Mouse (Mus musculus): ENCODE measurements around the gene Zfp366. TPM values are rescaled to one million over a fixed set of nuclear protein-coding genes. Genes with fewer than 3 reads are reported as not detected.
A peak's percentile ranks its signal among the peaks of the same experiment; 100 is the strongest.

The Zfp366 gene
- total RNA-seq, 2 experiments from 2014 or later, result 13.4 to 16.9 TPM

- DNase-seq, result no peak
- intact Hi-C loops (cut with DNase I), result no loop called here
Measured at GRCm38 (mm10) chr13:99223917-99224316, 39.3 kb downstream of the Zfp366 start.

DNA sequence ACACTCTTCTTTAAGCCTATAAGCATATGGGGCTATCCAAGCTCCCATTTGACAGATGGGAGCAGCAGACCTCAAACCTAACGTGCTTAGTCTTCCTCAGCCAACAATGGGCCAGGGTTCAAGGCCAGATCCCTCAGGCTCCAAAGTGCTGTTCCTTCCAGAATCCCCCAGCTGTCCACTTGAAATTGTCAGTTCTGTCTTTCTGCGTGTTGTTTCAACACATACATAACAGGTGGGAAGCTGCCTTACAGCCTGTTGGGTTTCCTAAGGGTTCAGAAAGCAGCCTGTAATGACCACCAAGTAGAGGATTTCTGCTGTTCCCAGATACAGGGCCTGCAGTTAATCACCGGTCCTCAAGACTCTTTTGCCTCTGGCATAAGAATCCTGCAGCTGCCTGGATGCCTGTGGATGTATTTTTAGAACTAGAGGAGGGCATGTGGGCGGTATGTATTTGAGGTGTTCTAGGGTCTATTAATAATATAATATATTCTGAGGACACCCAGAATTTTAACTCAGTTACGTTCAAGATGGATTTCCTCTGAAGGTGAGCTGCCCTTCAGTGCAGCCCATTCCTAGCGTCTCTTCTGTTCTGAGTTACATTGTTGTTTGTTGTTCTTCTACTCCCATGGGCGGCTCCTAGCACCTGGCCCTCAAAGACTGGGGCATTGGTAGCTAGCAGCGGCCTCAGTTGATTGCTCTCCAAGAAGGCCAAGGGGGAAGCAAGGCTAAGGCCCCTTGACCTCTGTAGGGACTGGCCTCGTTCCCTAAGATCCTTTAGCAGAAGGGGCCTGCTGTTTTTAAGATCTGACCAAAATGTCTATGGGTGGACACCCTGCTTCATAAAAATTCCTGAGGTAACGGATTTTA, 41.0 kb downstream of the Zfp366 start:
- peak in 1 of 2 experiments; percentile 40 for DNase-seq
- intact Hi-C loops (cut with DNase I), result no loop called here

DNA sequence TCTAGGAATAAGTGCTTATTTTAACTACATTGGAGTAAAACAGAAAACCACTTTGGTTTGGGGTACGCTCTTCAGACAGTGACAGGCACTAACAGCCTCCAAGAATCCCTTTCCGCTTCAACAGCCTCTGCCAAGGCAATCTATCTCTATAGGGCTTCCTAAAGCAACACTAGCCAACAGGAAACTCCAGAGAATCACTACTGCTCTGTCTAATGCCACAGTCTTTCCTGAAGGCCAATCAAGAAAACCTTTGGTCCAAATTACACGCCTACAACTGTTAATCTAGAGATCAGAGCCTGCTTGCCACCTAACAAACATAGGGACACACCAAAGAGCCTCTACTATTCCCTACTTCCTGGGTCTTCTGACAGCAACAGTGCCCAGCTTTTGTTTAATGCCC, 42.2 kb downstream of the Zfp366 start:
- no peak for DNase-seq
- intact Hi-C loops (cut with DNase I), result no loop called here

- DNase-seq, result no peak
- intact Hi-C loops (cut with DNase I), result no loop called here
Measured at GRCm38 (mm10) chr13:99227456-99228250, 43.0 kb downstream of the Zfp366 start.

- intact Hi-C loops (cut with DNase I), result no loop called here
- DNase-seq, result no peak
Measured at GRCm38 (mm10) chr13:99228821-99229570, 44.4 kb downstream of the Zfp366 start.

- DNase-seq, result peak; percentile 51 to 55
- intact Hi-C loops (cut with DNase I), result no loop called here
Measured at GRCm38 (mm10) chr13:99229641-99230494, 45.2 kb downstream of the Zfp366 start.

- DNase-seq, result peak; percentile 72 to 75
- intact Hi-C loops (cut with DNase I), result no loop called here
Measured at GRCm38 (mm10) chr13:99230495-99230868, 45.9 kb downstream of the Zfp366 start.

- intact Hi-C loops (cut with DNase I), result no loop called here
- peak in 1 of 2 experiments; percentile 36 for DNase-seq
Measured at GRCm38 (mm10) chr13:99233333-99233732, 48.7 kb downstream of the Zfp366 start.

DNA sequence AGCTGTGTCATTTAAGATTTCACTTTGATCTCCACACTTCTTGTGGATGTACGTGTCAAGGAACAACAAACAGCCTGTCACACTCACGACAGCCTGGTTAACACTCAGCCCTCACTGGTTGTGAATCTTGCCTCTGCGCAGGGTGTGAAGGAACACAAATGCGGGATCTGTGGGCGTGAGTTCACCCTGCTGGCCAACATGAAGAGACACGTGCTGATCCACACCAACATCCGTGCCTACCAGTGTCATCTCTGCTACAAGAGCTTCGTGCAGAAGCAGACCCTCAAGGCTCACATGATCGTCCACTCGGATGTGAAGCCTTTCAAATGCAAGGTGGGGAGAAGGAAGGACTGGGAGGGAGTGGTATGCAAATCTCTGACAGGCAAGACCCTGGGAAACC, 49.3 kb downstream of the Zfp366 start:
- DNase-seq, result no peak
- intact Hi-C loops (cut with DNase I), result no loop called here

GRCm38 (mm10) chr13:99235428-99236210, 51.0 kb downstream of the Zfp366 start:
- DNase-seq, result peak in 1 of 2 experiments; percentile 27
- intact Hi-C loops (cut with DNase I), result loop anchor here (5.0 kb wide), 1 partner anchor 108 kb away; no protein-coding TSS in a partner anchor

- intact Hi-C loops (cut with DNase I), result loop anchor here (5.0 kb wide), 1 partner anchor 109 kb away; no protein-coding TSS in a partner anchor
- DNase-seq, result no peak
Measured at GRCm38 (mm10) chr13:99236222-99236621, 51.6 kb downstream of the Zfp366 start.

DNA sequence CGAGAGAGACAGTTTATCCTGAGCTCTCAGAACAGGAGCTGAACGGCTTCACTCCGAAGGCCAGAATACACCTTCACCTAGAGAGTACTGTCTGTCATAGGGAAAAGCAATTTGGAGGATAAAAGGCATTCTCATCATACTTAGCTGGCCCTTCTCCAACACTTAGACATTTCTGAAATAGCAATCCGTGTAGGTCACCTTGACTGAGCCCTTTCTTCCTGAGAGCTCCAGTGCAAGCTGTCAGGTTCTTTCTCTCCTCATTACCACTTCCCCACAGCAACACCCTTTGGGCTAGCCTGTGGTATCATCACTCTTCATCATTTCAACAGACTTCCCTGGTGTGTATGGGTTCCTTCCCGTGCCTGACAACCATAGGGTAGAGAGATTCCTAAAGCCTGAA, 52.5 kb downstream of the Zfp366 start:
- intact Hi-C loops (cut with DNase I), result loop anchor here (5.0 kb wide), 1 partner anchor 110 kb away; no protein-coding TSS in a partner anchor

GRCm38 (mm10) chr13:99237841-99238216, 53.2 kb downstream of the Zfp366 start:
- peak; percentile 51 to 63 for DNase-seq

More for the DNA sequence above, 52.5 kb downstream of the Zfp366 start:
- peak; percentile 43 to 44 for DNase-seq

GRCm38 (mm10) chr13:99238217-99239160, 53.9 kb downstream of the Zfp366 start:
- DNase-seq, result peak; percentile 85 to 86
- intact Hi-C loops (cut with DNase I), result loop anchor here (2.0 to 5.0 kb wide), 3 partner anchors 48 to 111 kb away; no protein-coding TSS in a partner anchor

More at GRCm38 (mm10) chr13:99237841-99238216, 53.2 kb downstream of the Zfp366 start:
- intact Hi-C loops (cut with DNase I), result loop anchor here (2.0 to 5.0 kb wide), 3 partner anchors 47 to 111 kb away; no protein-coding TSS in a partner anchor

DNA sequence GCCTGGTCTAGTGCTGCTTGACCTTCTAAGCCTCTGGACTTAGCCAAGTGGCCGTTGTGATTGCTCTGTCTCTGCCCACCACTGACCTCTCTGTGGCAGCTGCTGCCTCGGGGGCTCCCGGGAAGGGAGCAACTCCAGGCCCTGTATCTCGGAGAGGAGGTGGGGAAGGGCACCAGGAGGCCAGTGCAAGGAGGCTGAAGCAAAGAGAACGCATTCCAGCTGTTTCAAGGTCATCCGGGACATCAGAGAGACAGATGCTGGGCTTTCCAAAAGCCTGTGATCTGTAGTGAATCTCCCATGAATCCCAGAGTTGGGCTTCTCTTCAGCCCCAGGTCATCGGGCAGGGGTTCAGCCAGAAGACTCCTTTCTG, 54.5 kb downstream of the Zfp366 start:
- intact Hi-C loops (cut with DNase I), result loop anchor here (2.0 to 5.0 kb wide), 3 partner anchors 48 to 112 kb away; no protein-coding TSS in a partner anchor
- no peak for DNase-seq

DNA sequence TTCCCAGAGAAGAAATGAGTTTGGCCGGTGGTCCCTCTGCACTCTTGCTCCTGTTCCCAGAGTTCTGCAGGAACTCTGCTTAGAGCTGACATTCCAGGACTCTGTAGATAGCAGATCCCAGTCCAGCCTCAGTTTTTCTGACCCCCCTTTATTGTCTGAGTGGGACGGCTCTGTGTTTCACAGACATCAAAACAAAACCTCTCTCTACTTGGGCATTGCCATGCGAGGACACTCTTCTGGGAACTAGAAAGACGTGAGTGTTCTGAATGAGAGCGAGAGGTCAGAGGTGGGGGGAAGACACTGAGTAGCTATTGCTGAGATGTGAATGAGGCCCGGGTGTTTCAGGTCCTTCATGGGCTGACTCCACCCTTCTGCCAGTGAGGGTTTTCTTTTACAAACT, 55.1 kb downstream of the Zfp366 start:
- intact Hi-C loops (cut with DNase I), result loop anchor here (2.0 to 5.0 kb wide), 4 partner anchors 49 to 112 kb away; no protein-coding TSS in a partner anchor
- DNase-seq, result no peak

DNA sequence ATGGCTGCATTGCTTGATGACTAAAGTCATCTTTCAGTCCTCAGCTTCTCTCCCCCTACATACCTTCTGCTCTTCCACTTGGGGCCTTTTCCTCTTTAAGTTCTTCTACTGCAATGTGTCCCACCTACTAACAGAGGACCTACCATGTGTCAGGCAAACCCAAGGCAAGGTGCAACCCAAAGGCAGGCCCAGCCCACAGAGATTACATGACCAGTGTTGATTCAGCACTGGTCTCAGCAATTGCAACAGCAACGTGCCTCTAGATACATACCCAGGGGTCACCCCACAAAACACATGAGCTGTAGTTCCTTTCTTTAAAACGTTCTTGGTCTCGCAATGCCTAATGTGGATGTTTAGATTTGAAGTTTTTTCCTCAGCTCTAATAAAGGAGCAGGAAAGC, 57.4 kb downstream of the Zfp366 start:
- intact Hi-C loops (cut with DNase I), result loop anchor here (5.0 kb wide), 1 partner anchor 75 kb away; no protein-coding TSS in a partner anchor
- no peak for DNase-seq
